Mouse (Mus musculus) midbrain, embryonic 14.5 days (tissue): ENCODE results near the gene Prkg1. TPM values are rescaled to one million over a fixed set of nuclear protein-coding genes. Genes with fewer than 3 reads are reported as not detected.

Experiments
- ATAC-seq: fragments of 200-750 bp; cut with Nextera tagmentation; 2 replicates; pipeline ENCODE4 v1.8.0; 2017; ENCODE audit warnings: moderate number of reproducible peaks, moderate library complexity; ENCODE audit not compliant: low FRiP score, low TSS enrichment
- DNase-seq: peaks from one replicate; pipeline ENCODE4 v3.0.0-alpha.2; 2015
- H3K27ac ChIP-seq: fragments of 300-500 bp; sonication (generic); replicated peaks from 2 replicates; pipeline ENCODE4 v1.5.1; 2014; ENCODE audit warnings: mild to moderate bottlenecking, low read depth, low read length, moderate library complexity
- H3K27me3 ChIP-seq: fragments of 300-500 bp; sonication (generic); 2 replicates; pipeline ENCODE4 v1.6.1; 2014; ENCODE audit warnings: low read length, control low read depth, mixed read lengths; ENCODE audit not compliant: control insufficient read depth, insufficient read depth
- H3K36me3 ChIP-seq: fragments of 300-500 bp; sonication (generic); 2 replicates; pipeline ENCODE4 v1.6.1; 2014; ENCODE audit warnings: low read length, control low read depth; ENCODE audit not compliant: control insufficient read depth, insufficient read depth
- H3K4me1 ChIP-seq: fragments of 300-500 bp; sonication (generic); 2 replicates; pipeline ENCODE4 v1.6.1; 2014; ENCODE audit warnings: mild to moderate bottlenecking, antibody characterized with exemption, low read length, control low read depth; ENCODE audit not compliant: control insufficient read depth, insufficient read depth
- H3K4me2 ChIP-seq: fragments of 300-500 bp; sonication (generic); 2 replicates; pipeline ENCODE4 v1.6.1; 2014; ENCODE audit warnings: mild to moderate bottlenecking, low read length, moderate library complexity
- H3K4me3 ChIP-seq: fragments of 300-500 bp; sonication (generic); replicated peaks from 2 replicates; pipeline ENCODE4 v1.5.1; 2014; ENCODE audit warnings: low read depth, low read length
- H3K9ac ChIP-seq: fragments of 300-500 bp; sonication (generic); replicated peaks from 2 replicates; pipeline ENCODE4 v1.6.1; 2014; ENCODE audit warnings: mild to moderate bottlenecking, low read length, moderate library complexity
- H3K9me3 ChIP-seq: fragments of 300-500 bp; sonication (generic); 2 replicates; pipeline ENCODE4 v1.6.1; 2016; ENCODE audit warnings: low read length, control low read depth, mixed read lengths; ENCODE audit not compliant: control insufficient read depth
- WGBS: fragments of 180-500 bp; shearing (Covaris S2); extraction: QIAGEN DNeasy Blood & Tissue Kit; methylation state at CpG from one replicate; pipeline ENCODE4 v1.1.7; 2014; 5-methylcytosine and 5-hydroxymethylcytosine counted together
- polyA plus RNA-seq: library from polyadenylated mRNA; unstranded; fragments of >200 nt; fragmentation: Nextera tagmentation; extraction: Ambion mirVana; gene quantifications from 2 replicates; pipeline ENCODE4 v1.2.1, GENCODE M21; 2014

Gene Prkg1
- polyA plus RNA-seq, 1 experiment from 2014 or later, result 3.9 TPM

GRCm38 (mm10) chr19:31489606-31490005, 275.2 kb downstream of the Prkg1 start:
- H3K27ac ChIP-seq, result no peak overlapping the region
- DNase-seq (no peak), ATAC-seq (no peak)
- no peak overlapping the region for H3K9ac ChIP-seq
- 81% methylated on average over 4 of the region's 4 CpGs for WGBS
- H3K27me3 ChIP-seq, result no peaks in the 10 kb centered on the region
- no peak overlapping the region for H3K4me3 ChIP-seq
- no peaks in the 10 kb centered on the region for H3K36me3 ChIP-seq
- no peak overlapping the region for H3K4me2 ChIP-seq
- no peaks in the 10 kb centered on the region for H3K4me1 ChIP-seq
- no peaks in the 10 kb centered on the region for H3K9me3 ChIP-seq

- Histone ChIP-seq H3K4me3 (no peak overlapping the region), H3K9me3 (no peaks in the 10 kb centered on the region), H3K4me1 (no peaks in the 10 kb centered on the region), H3K9ac (no peak overlapping the region), H3K36me3 (no peaks in the 10 kb centered on the region), H3K27me3 (no peaks in the 10 kb centered on the region), H3K27ac (no peak overlapping the region), H3K4me2 (no peak overlapping the region)
- 40% methylated on average over 1 of the region's 1 CpGs for WGBS
- no peak for ATAC-seq
- no peak for DNase-seq
Observed at GRCm38 (mm10) chr19:31471766-31472165, 293.1 kb downstream of the Prkg1 start.

- Histone ChIP-seq H3K4me2 (no peak overlapping the region), H3K4me1 (no peaks in the 10 kb centered on the region), H3K4me3 (no peak overlapping the region), H3K27me3 (no peaks in the 10 kb centered on the region), H3K27ac (no peak overlapping the region), H3K9ac (no peak overlapping the region), H3K36me3 (no peaks in the 10 kb centered on the region), H3K9me3 (no peaks in the 10 kb centered on the region)
- no peak for DNase-seq
- no peak for ATAC-seq
Observed at GRCm38 (mm10) chr19:31460188-31460587, 304.6 kb downstream of the Prkg1 start.

GRCm38 (mm10) chr19:31444101-31444500, 320.7 kb downstream of the Prkg1 start:
- DNase-seq (no peak), ATAC-seq (no peak)
- Histone ChIP-seq H3K36me3 (no peaks in the 10 kb centered on the region), H3K4me1 (no peaks in the 10 kb centered on the region), H3K27me3 (no peaks in the 10 kb centered on the region), H3K9me3 (no peaks in the 10 kb centered on the region), H3K27ac (no peak overlapping the region), H3K4me2 (no peak overlapping the region), H3K9ac (no peak overlapping the region), H3K4me3 (no peak overlapping the region)
- WGBS, result 83% methylated on average over 1 of the region's 1 CpGs

GRCm38 (mm10) chr19:31442311-31442710, 322.5 kb downstream of the Prkg1 start:
- Histone ChIP-seq H3K9me3 (no peaks in the 10 kb centered on the region), H3K27me3 (no peaks in the 10 kb centered on the region), H3K9ac (no peak overlapping the region), H3K27ac (no peak overlapping the region), H3K36me3 (no peaks in the 10 kb centered on the region), H3K4me2 (no peak overlapping the region), H3K4me1 (no peaks in the 10 kb centered on the region), H3K4me3 (no peak overlapping the region)
- DNase-seq (no peak), ATAC-seq (no peak)
- WGBS, result 65% methylated on average over 3 of the region's 3 CpGs

- H3K27ac ChIP-seq, result no peak overlapping the region
- no peaks in the 10 kb centered on the region for H3K9me3 ChIP-seq
- WGBS, result 94% methylated on average over 1 of the region's 1 CpGs
- no peak overlapping the region for H3K4me3 ChIP-seq
- no peaks in the 10 kb centered on the region for H3K4me1 ChIP-seq
- ATAC-seq (no peak), DNase-seq (no peak)
- no peaks in the 10 kb centered on the region for H3K36me3 ChIP-seq
- no peak overlapping the region for H3K4me2 ChIP-seq
- H3K9ac ChIP-seq, result no peak overlapping the region
- no peaks in the 10 kb centered on the region for H3K27me3 ChIP-seq
Observed at GRCm38 (mm10) chr19:31433446-31433845, 331.4 kb downstream of the Prkg1 start.

- no peaks in the 10 kb centered on the region for H3K27me3 ChIP-seq
- H3K4me3 ChIP-seq, result no peak overlapping the region
- no peaks in the 10 kb centered on the region for H3K36me3 ChIP-seq
- no peak overlapping the region for H3K27ac ChIP-seq
- no peak overlapping the region for H3K4me2 ChIP-seq
- DNase-seq (no peak), ATAC-seq (no peak)
- no peaks in the 10 kb centered on the region for H3K4me1 ChIP-seq
- H3K9ac ChIP-seq, result no peak overlapping the region
- 71% methylated on average over 2 of the region's 2 CpGs for WGBS
- no peaks in the 10 kb centered on the region for H3K9me3 ChIP-seq
Observed at GRCm38 (mm10) chr19:31431411-31431810, 333.4 kb downstream of the Prkg1 start.

GRCm38 (mm10) chr19:31426142-31426541, 338.7 kb downstream of the Prkg1 start:
- WGBS, result 68% methylated on average over 5 of the region's 5 CpGs
- H3K36me3 ChIP-seq, result no peaks in the 10 kb centered on the region
- H3K27ac ChIP-seq, result no peak overlapping the region
- H3K4me2 ChIP-seq, result no peak overlapping the region
- H3K27me3 ChIP-seq, result no peaks in the 10 kb centered on the region
- no peaks in the 10 kb centered on the region for H3K4me1 ChIP-seq
- ATAC-seq (no peak), DNase-seq (no peak)
- no peak overlapping the region for H3K9ac ChIP-seq
- H3K9me3 ChIP-seq, result no peaks in the 10 kb centered on the region
- no peak overlapping the region for H3K4me3 ChIP-seq

GRCm38 (mm10) chr19:31425199-31425598, 339.6 kb downstream of the Prkg1 start:
- WGBS, result 43% methylated on average over 9 of the region's 9 CpGs
- Histone ChIP-seq H3K9me3 (no peaks in the 10 kb centered on the region), H3K9ac (no peak overlapping the region), H3K27me3 (no peaks in the 10 kb centered on the region), H3K36me3 (no peaks in the 10 kb centered on the region), H3K4me3 (no peak overlapping the region), H3K4me1 (no peaks in the 10 kb centered on the region), H3K27ac (no peak overlapping the region), H3K4me2 (peak overlapping the region; percentile 27)
- DNase-seq (peak; percentile 61), ATAC-seq (no peak)
